Mouse (Mus musculus) heart, adult 2 months (tissue): ENCODE results near the gene Rubcn. TPM values are rescaled to one million over a fixed set of nuclear protein-coding genes. Genes with fewer than 3 reads are reported as not detected.
A peak's percentile ranks its signal among the peaks of the same experiment; 100 is the strongest.

Experiments used
- DNase-seq, 2 experiments: peaks; one replicate each; pipeline ENCODE4 v3.0.0; 2021
- H3K27ac ChIP-seq: fragments of 200-600 bp; 2 replicates; pipeline ENCODE4 v1.8.1; 2022
- H3K27me3 ChIP-seq: fragments of 200-500 bp; 2 replicates; pipeline ENCODE4 v1.6.1; 2012; ENCODE audit warnings: mild to moderate bottlenecking, low read length, inconsistent platforms, mixed read lengths; ENCODE audit not compliant: control insufficient read depth, insufficient read depth
- H3K36me3 ChIP-seq: fragments of 200-500 bp; 2 replicates; pipeline ENCODE4 v1.6.1; 2012; ENCODE audit warnings: low read length, inconsistent platforms; ENCODE audit not compliant: control insufficient read depth, insufficient read depth
- H3K4me1 ChIP-seq: fragments of 200-500 bp; 2 replicates; pipeline ENCODE4 v1.6.1; 2011; ENCODE audit warnings: low read length; ENCODE audit not compliant: control insufficient read depth, insufficient read depth
- H3K4me3 ChIP-seq: fragments of 200-600 bp; 2 replicates; pipeline ENCODE4 v1.8.1; 2022
- H3K79me2 ChIP-seq: fragments of 200-500 bp; replicated peaks from 2 replicates; pipeline ENCODE4 v1.6.1; 2012; ENCODE audit warnings: mild to moderate bottlenecking, inconsistent platforms, low read length, moderate library complexity, mixed read lengths; ENCODE audit not compliant: control insufficient read depth, insufficient read depth
- H3K9ac ChIP-seq: fragments of 200-500 bp; 2 replicates; pipeline ENCODE4 v1.6.1; 2012; ENCODE audit warnings: low read depth, mild to moderate bottlenecking, control low read depth, inconsistent platforms, low read length, mixed read lengths
- CTCF ChIP-seq: fragments of 200-600 bp; IDR thresholded peaks from 2 replicates; pipeline ENCODE4 v1.8.1; 2022; ENCODE audit warnings: antibody characterized with exemption, mild to moderate bottlenecking, moderate library complexity
- EP300 ChIP-seq: fragments of 200-500 bp; IDR thresholded peaks from 2 replicates; pipeline ENCODE4 v1.6.1; 2011; ENCODE audit warnings: low read depth, low read length, control low read depth; ENCODE audit not compliant: insufficient read depth
- POLR2A ChIP-seq: fragments of 200-500 bp; IDR thresholded peaks from 2 replicates; pipeline ENCODE4 v1.6.1; 2011; ENCODE audit warnings: mild to moderate bottlenecking, low read depth, low read length, control low read depth; ENCODE audit not compliant: insufficient read depth
- WGBS: fragments of 180-500 bp; shearing (Covaris S2); methylation state at CpG from one replicate; pipeline ENCODE4 v1.1.7; 2018; 5-methylcytosine and 5-hydroxymethylcytosine counted together
- intact Hi-C: fragments of 180-260 bp; cut with DNase I; formaldehyde crosslinking; loops from one replicate; pipeline ENCODE4 v1.15.1; 2025
- polyA plus RNA-seq: library from polyadenylated mRNA; depleted of rRNA; stranded (reverse); fragments of >200 nt; gene quantifications from 2 replicates; pipeline ENCODE4 v1.2.3, GENCODE M21; 2012
- total RNA-seq, 2 experiments: library from RNA; stranded (reverse); gene quantifications; 2 replicates each; pipeline ENCODE4 v1.2.3; 2021

Gene Rubcn
- total and polyA plus RNA-seq, 3 experiments: 27.6 to 44.1 (median 30.0) TPM

- TF ChIP-seq EP300 (no peak), CTCF (no peak), POLR2A (no peak)
- Histone ChIP-seq H3K4me3 (no peak overlapping the region), H3K36me3 (peaks cover 10% of the 10 kb centered on the region), H3K79me2 (peaks cover 12% of the 10 kb centered on the region), H3K4me1 (peaks cover 8% of the 10 kb centered on the region), H3K27me3 (no peaks in the 10 kb centered on the region), H3K9ac (no peak overlapping the region), H3K27ac (no peak overlapping the region)
- 81% methylated on average over 4 of the region's 4 CpGs for WGBS
- DNase-seq: no peak
- intact Hi-C loops: no loop called here
These were observed 12.2 kb downstream of the Rubcn start for GRCm38 (mm10) chr16:32865401-32865800.

- TF ChIP-seq EP300: no peak
- TF ChIP-seq CTCF: no peak
- no peak for TF ChIP-seq POLR2A
- H3K27me3 ChIP-seq: no peaks in the 10 kb centered on the region
- no peak overlapping the region; the same call in 1 of the 2 replicates for H3K27ac ChIP-seq
- H3K79me2 ChIP-seq: peaks cover 12% of the 10 kb centered on the region
- H3K4me3 ChIP-seq: no peak overlapping the region
- peaks cover 26% of the 10 kb centered on the region for H3K36me3 ChIP-seq
- intact Hi-C loops: no loop called here
- WGBS: 71% methylated on average over 3 of the region's 3 CpGs
- no peak for DNase-seq
- peaks cover 15% of the 10 kb centered on the region for H3K4me1 ChIP-seq
- no peak overlapping the region for H3K9ac ChIP-seq
These were observed 15.7 kb downstream of the Rubcn start for GRCm38 (mm10) chr16:32861813-32862385.

GRCm38 (mm10) chr16:32858771-32859636 lies 18.6 kb downstream of the Rubcn start:
- H3K27ac ChIP-seq: peak overlapping the region; percentile 90
- 0 out of 2 replicates have a peak overlapping the region, but pooled peaks have one; percentile 1 for H3K9ac ChIP-seq
- H3K27me3 ChIP-seq: no peaks in the 10 kb centered on the region
- DNase-seq: peak; percentile 57 to 63
- H3K79me2 ChIP-seq: peaks cover 8% of the 10 kb centered on the region
- intact Hi-C loops: no loop called here
- 0 out of 2 replicates have a peak overlapping the region, but pooled peaks have one; percentile 14 for H3K4me3 ChIP-seq
- TF ChIP-seq EP300 (0 out of 2 replicates have a peak, but pooled peaks have one; percentile 39), CTCF (no peak), POLR2A (peak; percentile 47; the same call in 1 of the 2 replicates)
- WGBS: 34% methylated on average over 12 of the region's 12 CpGs
- peaks cover 14% of the 10 kb centered on the region for H3K4me1 ChIP-seq
- H3K36me3 ChIP-seq: peaks cover 27% of the 10 kb centered on the region

GRCm38 (mm10) chr16:32858356-32858755 lies 19.2 kb downstream of the Rubcn start:
- Histone ChIP-seq H3K27ac (peak overlapping the region; percentile 90), H3K36me3 (peaks cover 31% of the 10 kb centered on the region), H3K9ac (no peak overlapping the region), H3K27me3 (no peaks in the 10 kb centered on the region), H3K79me2 (peaks cover 8% of the 10 kb centered on the region), H3K4me1 (peaks cover 14% of the 10 kb centered on the region), H3K4me3 (no peak overlapping the region)
- intact Hi-C loops: no loop called here
- DNase-seq: peak in 1 of 2 experiments; percentile 21
- no peak for TF ChIP-seq CTCF
- TF ChIP-seq EP300: no peak
- no peak for TF ChIP-seq POLR2A
- WGBS: 24% methylated on average over 4 of the region's 4 CpGs

DNA sequence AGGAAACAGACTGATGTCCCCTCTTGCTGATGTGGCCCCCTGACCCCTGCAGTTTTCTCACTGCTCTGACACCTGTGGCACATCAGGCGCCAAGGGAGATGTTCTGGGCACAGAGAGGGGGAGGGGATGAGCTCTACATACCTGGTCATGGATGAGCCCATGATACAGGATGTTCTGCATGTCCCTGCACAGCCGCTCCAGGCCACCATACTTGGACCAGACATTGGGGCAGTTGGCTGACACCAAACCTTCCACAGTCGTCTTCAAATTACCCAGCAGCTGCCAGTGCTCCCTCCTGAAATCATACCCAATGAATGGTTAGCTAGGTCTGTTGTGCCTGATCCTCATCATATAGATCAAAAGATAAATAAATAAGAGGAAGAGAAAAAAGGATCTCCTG lies 20.8 kb downstream of the Rubcn start:
- WGBS: 86% methylated on average over 3 of the region's 3 CpGs

More for the DNA sequence above, 20.8 kb downstream of the Rubcn start:
- DNase-seq: no peak
- Histone ChIP-seq H3K27me3 (no peaks in the 10 kb centered on the region), H3K79me2 (peaks cover 8% of the 10 kb centered on the region), H3K4me1 (peaks cover 18% of the 10 kb centered on the region), H3K36me3 (peaks cover 29% of the 10 kb centered on the region), H3K4me3 (no peak overlapping the region), H3K27ac (no peak overlapping the region; the same call in 1 of the 2 replicates), H3K9ac (no peak overlapping the region)
- no peak for TF ChIP-seq CTCF
- no peak for TF ChIP-seq EP300
- TF ChIP-seq POLR2A: no peak
- intact Hi-C loops: no loop called here
